ENCODE assay signal across 10 mouse cellular contexts in the genomic region with DNA sequence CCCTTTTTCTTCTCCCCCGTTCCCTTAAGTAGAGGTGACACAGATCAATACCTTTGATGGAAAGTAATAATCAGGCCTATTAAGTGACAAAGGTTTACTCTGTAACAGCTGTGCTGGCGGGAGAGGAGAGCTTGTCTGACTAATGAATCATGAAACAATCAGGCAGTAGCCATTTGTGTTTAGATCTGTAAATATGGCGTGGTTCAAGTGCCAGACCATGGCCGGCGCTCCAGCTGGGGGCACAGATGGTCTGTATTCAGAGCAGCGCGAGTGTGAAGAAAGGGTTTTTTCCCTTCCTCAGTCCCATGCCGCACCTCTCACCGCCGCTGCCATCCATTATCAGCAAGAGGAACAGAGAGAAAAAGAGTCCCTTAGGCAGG.
A peak's percentile ranks its signal among the peaks of the same experiment; 100 is the strongest.
DNase-seq lines count a peak whose midpoint lies in the region; ATAC-seq lines count a peak whose summit lies in the region.
"Had no signal": no experiment of that assay in that cellular context is flagged by ENCODE, and none has a peak within 500 bp of the region (broad histone marks: within the 10 kb centered on the region; RNA-seq: fewer than 3 reads in every experiment).

No protein-coding gene starts in this region.

- 24% methylated on average over 10 of the region's 10 CpGs for WGBS in hindbrain, embryonic 13.5 days
- 56% methylated on average over 10 of the region's 10 CpGs for WGBS in midbrain, embryonic 14.5 days
- 75% methylated on average over 10 of the region's 10 CpGs for WGBS in limb, embryonic 10.5 days

- no peaks in the 10 kb centered on the region for H3K36me3 ChIP-seq in hindbrain, embryonic 13.5 days
- no peaks in the 10 kb centered on the region for H3K36me3 ChIP-seq in midbrain, embryonic 14.5 days (ENCODE audit: control insufficient read depth, insufficient read depth, low read length)
- no peaks in the 10 kb centered on the region for H3K36me3 ChIP-seq in limb, embryonic 10.5 days

- ATAC-seq in cerebellum, adult (ENCODE audit: insufficient number of reproducible peaks, low FRiP score, low TSS enrichment) = peak; percentile 91
- peak; percentile 79 for ATAC-seq in hindbrain, embryonic 13.5 days (ENCODE audit: low FRiP score)
- ATAC-seq in midbrain, embryonic 14.5 days (ENCODE audit: low FRiP score, low TSS enrichment) = 0 out of 2 replicates have a peak, but pooled peaks have one; percentile 40

- H3K4me1 ChIP-seq in hindbrain, embryonic 13.5 days (replicated peaks) = peaks cover 15% of the 10 kb centered on the region
- H3K4me1 ChIP-seq in midbrain, embryonic 14.5 days (ENCODE audit: control insufficient read depth, insufficient read depth, low read length) = 0 out of 2 replicates have a peak, but pooled peaks cover 3% of the 10 kb centered on the region
- peaks cover 22% of the 10 kb centered on the region for H3K4me1 ChIP-seq in limb, embryonic 10.5 days

- no peak overlapping the region for H3K4me3 ChIP-seq in hindbrain, embryonic 13.5 days
- H3K4me3 ChIP-seq in midbrain, embryonic 14.5 days (replicated peaks; ENCODE audit: low read depth, low read length) = no peak overlapping the region
- no peak overlapping the region for H3K4me3 ChIP-seq in limb, embryonic 10.5 days

- peak overlapping the region; percentile 22 for H3K4me2 ChIP-seq in hindbrain, embryonic 13.5 days
- H3K4me2 ChIP-seq in midbrain, embryonic 14.5 days (ENCODE audit: low read length) = no peak overlapping the region

- H3K9me3 ChIP-seq in hindbrain, embryonic 13.5 days = no peaks in the 10 kb centered on the region
- H3K9me3 ChIP-seq in midbrain, embryonic 14.5 days (ENCODE audit: control insufficient read depth, low read length) = no peaks in the 10 kb centered on the region
- no peaks in the 10 kb centered on the region for H3K9me3 ChIP-seq in limb, embryonic 10.5 days (replicated peaks)

- H3K27me3 ChIP-seq in hindbrain, embryonic 13.5 days = no peaks in the 10 kb centered on the region
- H3K27me3 ChIP-seq in midbrain, embryonic 14.5 days (ENCODE audit: control insufficient read depth, insufficient read depth, low read length) = no peaks in the 10 kb centered on the region
- no peaks in the 10 kb centered on the region for H3K27me3 ChIP-seq in limb, embryonic 10.5 days (ENCODE audit: low read depth, poor library complexity, severe bottlenecking)

- 0 out of 2 replicates have a peak overlapping the region, but pooled peaks have one; percentile 31 for H3K27ac ChIP-seq in hindbrain, embryonic 13.5 days
- H3K27ac ChIP-seq in midbrain, embryonic 14.5 days (replicated peaks; ENCODE audit: low read depth, low read length) = 0 out of 2 replicates have a peak overlapping the region, but pooled peaks have one; percentile 20
- no peak overlapping the region for H3K27ac ChIP-seq in limb, embryonic 10.5 days

- peak; percentile 90 to 91 for DNase-seq in cerebellum, postnatal 36 days
- DNase-seq in midbrain, embryonic 14.5 days = peak; percentile 49
- DNase-seq in c-Kit-positive CD71-positive TER-119-positive erythroid progenitor cells, embryonic 14.5 days (ENCODE audit: low spot score) = no peak
- DNase-seq in kidney, adult 8-10 months = no peak
- no peak for DNase-seq in heart, postnatal 10 days
- no peak for DNase-seq in limb, embryonic 10.5 days (ENCODE audit: low spot score)
- DNase-seq: heart, postnatal 4 days; lung, postnatal 4 days had no signal

- intact Hi-C loops in heart, postnatal 10 days (cut with DNase I) = no loop called here

- no peak overlapping the region for H3K9ac ChIP-seq in hindbrain, embryonic 13.5 days
- no peak overlapping the region for H3K9ac ChIP-seq in midbrain, embryonic 14.5 days (replicated peaks; ENCODE audit: low read length)

Comparison
In these comparisons a context has a peak if more than half of its experiments do, and no peak if none do; other contexts are left out.
1. ATAC-seq: peak in every context shown above with its lines; median percentile 91 in cerebellum, adult; 79 in hindbrain, embryonic 13.5 days; 40 in midbrain, embryonic 14.5 days.
2. DNase-seq: peak in cerebellum, postnatal 36 days (2 of 2) and midbrain, embryonic 14.5 days (single experiment); none in c-Kit-positive CD71-positive TER-119-positive erythroid progenitor cells, embryonic 14.5 days (single experiment), kidney, adult 8-10 months (0 of 2), heart, postnatal 10 days (0 of 2) and limb, embryonic 10.5 days (single experiment).